Mouse (Mus musculus) midbrain, postnatal 0 days (tissue): ENCODE results near the gene Hist1h1e. TPM values are rescaled to one million over a fixed set of nuclear protein-coding genes. Genes with fewer than 3 reads are reported as not detected.
"Not testable (repeated sequence)": the region's sequence is repeated elsewhere in the genome, so short reads cannot be mapped to it uniquely, and the experiment has no call there.

Experiments
- ATAC-seq: fragments of 200-750 bp; cut with Nextera tagmentation; 2 replicates; pipeline ENCODE4 v1.8.0; 2017; ENCODE audit warnings: moderate number of reproducible peaks, mild to moderate bottlenecking, moderate TSS enrichment, moderate library complexity; ENCODE audit not compliant: low FRiP score
- DNase-seq: peaks from one replicate; pipeline ENCODE4 v3.0.0-alpha.2; 2015; ENCODE audit warnings: low spot score
- H3K27ac ChIP-seq: fragments of 300-500 bp; sonication (generic); 2 replicates; pipeline ENCODE4 v1.5.1; 2014; ENCODE audit warnings: low read depth, mild to moderate bottlenecking, low read length, mixed read lengths
- H3K27me3 ChIP-seq: fragments of 300-500 bp; sonication (generic); 2 replicates; pipeline ENCODE4 v1.6.1; 2014; ENCODE audit warnings: low read length, control low read depth, mixed read lengths; ENCODE audit not compliant: insufficient read depth
- H3K36me3 ChIP-seq: fragments of 300-500 bp; sonication (generic); 2 replicates; pipeline ENCODE4 v1.6.1; 2014; ENCODE audit warnings: low read length, control low read depth, mixed read lengths; ENCODE audit not compliant: insufficient read depth
- H3K4me1 ChIP-seq: fragments of 300-500 bp; sonication (generic); 2 replicates; pipeline ENCODE4 v1.6.1; 2014; ENCODE audit warnings: mild to moderate bottlenecking, control low read depth, antibody characterized with exemption, low read length, mixed read lengths; ENCODE audit not compliant: insufficient read depth
- H3K4me2 ChIP-seq: fragments of 300-500 bp; sonication (generic); 2 replicates; pipeline ENCODE4 v1.6.1; 2014; ENCODE audit warnings: low read depth, mild to moderate bottlenecking, low read length, mixed read lengths; ENCODE audit not compliant: poor library complexity, severe bottlenecking
- H3K4me3 ChIP-seq: fragments of 300-500 bp; sonication (generic); 2 replicates; pipeline ENCODE4 v1.5.1; 2014; ENCODE audit warnings: low read depth, mild to moderate bottlenecking, low read length, moderate library complexity
- H3K9ac ChIP-seq: fragments of 300-500 bp; sonication (generic); replicated peaks from 2 replicates; pipeline ENCODE4 v1.6.1; 2014; ENCODE audit warnings: mild to moderate bottlenecking, low read length, moderate library complexity, mixed read lengths; ENCODE audit not compliant: poor library complexity, severe bottlenecking
- H3K9me3 ChIP-seq: fragments of 300-500 bp; sonication (generic); 2 replicates; pipeline ENCODE4 v1.6.1; 2016; ENCODE audit warnings: low read length, control low read depth
- CTCF ChIP-seq: IDR thresholded peaks from 2 replicates; pipeline ENCODE4 v1.5.1; 2016; ENCODE audit warnings: antibody characterized with exemption, mild to moderate bottlenecking
- WGBS: fragments of 180-500 bp; shearing (Covaris S2); extraction: QIAGEN DNeasy Blood & Tissue Kit; methylation state at CpG from one replicate; pipeline ENCODE4 v1.1.7; 2014; 5-methylcytosine and 5-hydroxymethylcytosine counted together
- polyA plus RNA-seq: library from polyadenylated mRNA; unstranded; fragments of >200 nt; fragmentation: Nextera tagmentation; extraction: Ambion mirVana; gene quantifications from 2 replicates; pipeline ENCODE4 v1.2.1, GENCODE M21; 2015
- total RNA-seq: library from RNA; depleted of rRNA; stranded (reverse); fragments of >200 nt; gene quantifications from 2 replicates; pipeline ENCODE4 v1.2.3, GENCODE M21; 2014

Hist1h1e gene
- total and polyA plus RNA-seq, 2 experiments from 2014 or later: 9.5 to 160 TPM

- H3K4me1 ChIP-seq: peaks cover 3% of the 10 kb centered on the region; the same call in 1 of the 2 replicates
- no peaks in the 10 kb centered on the region for H3K27me3 ChIP-seq
- H3K4me2 ChIP-seq: peak overlapping the region; percentile 83
- H3K36me3 ChIP-seq: no peaks in the 10 kb centered on the region
- 5% methylated on average over 6 of the region's 6 CpGs for WGBS
- no peak for ATAC-seq
- no peaks in the 10 kb centered on the region for H3K9me3 ChIP-seq
- H3K9ac ChIP-seq: no peak overlapping the region; the same call in 1 of the 2 replicates
- H3K27ac ChIP-seq: peak overlapping the region; percentile 59; the same call in 1 of the 2 replicates
- no peak for DNase-seq
- TF ChIP-seq CTCF: no peak
- H3K4me3 ChIP-seq: peak overlapping the region; percentile 44
These were observed 39.9 kb downstream of the Hist1h1e start for GRCm38 (mm10) chr13:23582219-23583056.

- Histone ChIP-seq H3K4me1 (peaks cover 3% of the 10 kb centered on the region; the same call in 1 of the 2 replicates), H3K36me3 (no peaks in the 10 kb centered on the region), H3K27me3 (no peaks in the 10 kb centered on the region), H3K9me3 (no peaks in the 10 kb centered on the region), H3K9ac (peak within 1 kb of the TSS; percentile 46), H3K4me3 (peak within 1 kb of the TSS; percentile 44), H3K27ac (peak within 1 kb of the TSS; percentile 59), H3K4me2 (peak within 1 kb of the TSS; percentile 83)
- no peak for TF ChIP-seq CTCF
- DNase-seq: peak; percentile 99
- ATAC-seq: peak; percentile 89
- under 1% methylated on average over 42 of the region's 43 CpGs for WGBS
These were observed 40.7 kb downstream of the Hist1h1e start, which contains the start of gene Hist1h4d for GRCm38 (mm10) chr13:23581408-23582218. Gene Hist1h4d (plus strand): TSS chr13:23581598.

- peaks cover 10% of the 10 kb centered on the region; the same call in 1 of the 2 replicates for H3K4me1 ChIP-seq
- no peak overlapping the region for H3K27ac ChIP-seq
These were observed 44.5 kb downstream of the Hist1h1e start for GRCm38 (mm10) chr13:23577835-23578234.

GRCm38 (mm10) chr13:23576906-23577639 lies 45.3 kb downstream of the Hist1h1e start:
- TF ChIP-seq CTCF: no peak
- no peaks in the 10 kb centered on the region for H3K9me3 ChIP-seq
- DNase-seq (no peak), ATAC-seq (no peak)
- H3K36me3 ChIP-seq: no peaks in the 10 kb centered on the region
- H3K27ac ChIP-seq: no peak overlapping the region
- 55% methylated on average over 6 of the region's 6 CpGs for WGBS
- H3K27me3 ChIP-seq: no peaks in the 10 kb centered on the region
- H3K4me1 ChIP-seq: peaks cover 10% of the 10 kb centered on the region; the same call in 1 of the 2 replicates
- H3K4me3 ChIP-seq: no peak overlapping the region
- 0 out of 2 replicates have a peak overlapping the region, but pooled peaks have one; percentile 53 for H3K4me2 ChIP-seq
- no peak overlapping the region for H3K9ac ChIP-seq

More at GRCm38 (mm10) chr13:23577835-23578234, 44.5 kb downstream of the Hist1h1e start:
- TF ChIP-seq CTCF: no peak
- no peaks in the 10 kb centered on the region for H3K27me3 ChIP-seq
- ATAC-seq: no peak
- no peak overlapping the region for H3K9ac ChIP-seq
- WGBS: 98% methylated on average over 1 of the region's 1 CpGs
- no peak for DNase-seq
- no peaks in the 10 kb centered on the region for H3K9me3 ChIP-seq
- H3K4me3 ChIP-seq: no peak overlapping the region
- no peaks in the 10 kb centered on the region for H3K36me3 ChIP-seq
- H3K4me2 ChIP-seq: no peak overlapping the region

- H3K27me3 ChIP-seq: no peaks in the 10 kb centered on the region
- no peaks in the 10 kb centered on the region for H3K9me3 ChIP-seq
- ATAC-seq (no peak), DNase-seq (no peak)
- no peak for TF ChIP-seq CTCF
- peak overlapping the region; percentile 53 for H3K4me2 ChIP-seq
- no peak overlapping the region for H3K27ac ChIP-seq
- no peaks in the 10 kb centered on the region for H3K36me3 ChIP-seq
- no peak overlapping the region for H3K9ac ChIP-seq
- WGBS: 10% methylated on average over 7 of the region's 7 CpGs
- H3K4me3 ChIP-seq: peak overlapping the region; percentile 38
- 0 out of 2 replicates have a peak, but pooled peaks cover 8% of the 10 kb centered on the region for H3K4me1 ChIP-seq
These were observed 45.9 kb downstream of the Hist1h1e start for GRCm38 (mm10) chr13:23576351-23576881.

- ATAC-seq, H3K36me3 ChIP-seq, H3K27me3 ChIP-seq, H3K4me1 ChIP-seq, DNase-seq, H3K9me3 ChIP-seq: not testable (repeated sequence)
- peak overlapping the region; percentile 53 for H3K4me2 ChIP-seq
- 0 out of 2 replicates have a peak overlapping the region, but pooled peaks have one; percentile 33 for H3K9ac ChIP-seq
- H3K4me3 ChIP-seq: peak overlapping the region; percentile 38
- WGBS: 0% methylated on average over 9 of the region's 40 CpGs
- H3K27ac ChIP-seq: peak overlapping the region; percentile 47; the same call in 1 of the 2 replicates
These were observed 46.5 kb downstream of the Hist1h1e start for GRCm38 (mm10) chr13:23575864-23576313.
